Mouse (Mus musculus): ENCODE data around the gene Gm20489. TPM values are rescaled to one million over a fixed set of nuclear protein-coding genes. Genes with fewer than 3 reads are reported as not detected.

Gm20489 gene
- total RNA-seq (2023), result not detected

GRCm38 (mm10) chrX:101268755-101269124 is at the start of gene Gm20489:
Gene Gm20489, minus strand, starts transcription at chrX:101269023.

GRCm38 (mm10) chrX:101299055-101299454 is 30.2 kb upstream of the Gm20489 start, which contains the start of gene Nlgn3:
Gene Nlgn3, plus strand, starts transcription at chrX:101299168.

GRCm38 (mm10) chrX:101273875-101274738 is 5.3 kb upstream of the Gm20489 start, which contains the start of gene Med12:
Gene Med12, plus strand, starts transcription at chrX:101274030.

GRCm38 (mm10) chrX:101268025-101268754 is 633 bp downstream of the Gm20489 start, which contains the start of gene Il2rg:
Gene Il2rg, minus strand, starts transcription at chrX:101268255.

GRCm38 (mm10) chrX:101263892-101264291 is 4.9 kb downstream of the Gm20489 start, which contains the start of gene Gm614:
Gene Gm614, minus strand, starts transcription at chrX:101263992.

GRCm38 (mm10) chrX:101253952-101254729 is 14.7 kb downstream of the Gm20489 start, which contains the start of gene Foxo4:
Gene Foxo4, plus strand, starts transcription at chrX:101254528.

GRCm38 (mm10) chrX:101221834-101222795 is 46.7 kb downstream of the Gm20489 start, which contains the start of gene Snx12:
Gene Snx12, minus strand, starts transcription at chrX:101222563.

Other genes with a start within 250 kb of the Gm20489 start
- gene Tex11, start 209.4 kb downstream of the Gm20489 start, total RNA-seq (2023), result 0.30 TPM
- gene Slc7a3, start 183.0 kb downstream of the Gm20489 start, total RNA-seq (2023), result 1.2 TPM
- gene Snx12, start 46.5 kb downstream of the Gm20489 start, total RNA-seq (2023), result 38.6 TPM
- gene Foxo4, start 14.5 kb downstream of the Gm20489 start, total RNA-seq (2023), result 42.9 TPM
- 60.6 TPM for gene Gm614, start 5.0 kb downstream of the Gm20489 start, total RNA-seq (2023)
- 628 TPM for gene Il2rg, start 768 bp downstream of the Gm20489 start, total RNA-seq (2023)
- gene Med12, start 5.0 kb upstream of the Gm20489 start, total RNA-seq (2023), result 152 TPM
- gene Nlgn3, start 30.1 kb upstream of the Gm20489 start, total RNA-seq (2023), result 2.3 TPM
- not detected for gene Gjb1, start 107.4 kb upstream of the Gm20489 start, total RNA-seq (2023)
- 19.6 TPM for gene Zmym3, start 151.8 kb upstream of the Gm20489 start, total RNA-seq (2023)
- 215 TPM for gene Nono, start 160.3 kb upstream of the Gm20489 start, total RNA-seq (2023)
- 3.4 TPM for gene Itgb1bp2, start 180.1 kb upstream of the Gm20489 start, total RNA-seq (2023)

Data from CD4-positive naive resting alpha-beta T cell, adult 57 days (primary cell).